Mouse (Mus musculus) right cerebral cortex, postnatal 4 days (tissue): ENCODE results near the gene 1700028P14Rik.

Source experiments
- DNase-seq: peaks from one replicate; pipeline ENCODE4 v3.0.0-alpha.2; 2022

Gene 1700028P14Rik

GRCm38 (mm10) chr19:23594950-23595349 is 57.7 kb downstream of the 1700028P14Rik start:
- DNase-seq, result no peak

GRCm38 (mm10) chr19:23578606-23579355 is 73.8 kb downstream of the 1700028P14Rik start:
- no peak for DNase-seq

- DNase-seq, result no peak
Observed at GRCm38 (mm10) chr19:23576685-23577084, 75.9 kb downstream of the 1700028P14Rik start.

- no peak for DNase-seq
Observed at GRCm38 (mm10) chr19:23563693-23564092, 88.9 kb downstream of the 1700028P14Rik start.

- no peak for DNase-seq
Observed at GRCm38 (mm10) chr19:23562588-23562987, 90.0 kb downstream of the 1700028P14Rik start.

GRCm38 (mm10) chr19:23562061-23562460 is 90.6 kb downstream of the 1700028P14Rik start:
- no peak for DNase-seq

- no peak for DNase-seq
Observed at GRCm38 (mm10) chr19:23553450-23553849, 99.2 kb downstream of the 1700028P14Rik start.

GRCm38 (mm10) chr19:23545604-23546003 is 107.0 kb downstream of the 1700028P14Rik start:
- no peak for DNase-seq

GRCm38 (mm10) chr19:23543244-23544004 is 109.2 kb downstream of the 1700028P14Rik start:
- DNase-seq, result no peak

GRCm38 (mm10) chr19:23542759-23543158 is 109.9 kb downstream of the 1700028P14Rik start:
- DNase-seq, result no peak

- DNase-seq, result no peak
Observed at GRCm38 (mm10) chr19:23535700-23536099, 116.9 kb downstream of the 1700028P14Rik start.

- no peak for DNase-seq
Observed at GRCm38 (mm10) chr19:23531899-23532298, 120.7 kb downstream of the 1700028P14Rik start.

- DNase-seq, result peak; percentile 68
Observed at GRCm38 (mm10) chr19:23523711-23524110, 128.9 kb downstream of the 1700028P14Rik start.

- no peak for DNase-seq
Observed at GRCm38 (mm10) chr19:23521831-23522230, 130.8 kb downstream of the 1700028P14Rik start.

- no peak for DNase-seq
Observed at GRCm38 (mm10) chr19:23521071-23521470, 131.5 kb downstream of the 1700028P14Rik start.

GRCm38 (mm10) chr19:23520629-23521028 is 132.0 kb downstream of the 1700028P14Rik start:
- DNase-seq, result no peak

GRCm38 (mm10) chr19:23518477-23518876 is 134.1 kb downstream of the 1700028P14Rik start:
- no peak for DNase-seq

- no peak for DNase-seq
Observed at GRCm38 (mm10) chr19:23511303-23511702, 141.3 kb downstream of the 1700028P14Rik start.
